Mouse (Mus musculus) lung, postnatal 10 days (tissue): Measurements from ENCODE around the gene Rai1.

Source experiments
- DNase-seq: peaks from one replicate; pipeline ENCODE4 v3.0.0; 2021

Rai1 gene

DNA sequence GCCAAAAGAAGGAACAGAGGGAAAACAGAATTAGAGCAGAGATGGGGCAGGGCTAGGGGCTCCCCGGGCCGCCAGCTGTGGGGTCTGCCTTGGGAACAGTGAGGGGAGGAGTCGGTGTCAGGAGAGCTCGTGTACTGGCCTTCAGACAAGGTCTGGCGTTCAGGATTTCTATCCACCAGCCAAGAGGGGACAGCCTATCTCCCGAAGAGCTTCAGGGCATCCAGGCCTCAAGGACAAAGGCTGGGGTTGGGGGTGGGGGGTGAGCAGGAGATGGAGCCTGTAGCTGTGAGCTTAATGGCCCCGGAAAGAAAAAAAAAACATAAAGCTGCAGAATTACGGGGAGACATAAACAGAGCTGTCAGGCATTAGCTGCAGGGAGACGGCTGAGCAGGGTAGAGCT lies 64.0 kb downstream of the Rai1 start:
- no peak for DNase-seq

GRCm38 (mm10) chr11:60172074-60172473 lies 67.3 kb downstream of the Rai1 start:
- DNase-seq = no peak

DNA sequence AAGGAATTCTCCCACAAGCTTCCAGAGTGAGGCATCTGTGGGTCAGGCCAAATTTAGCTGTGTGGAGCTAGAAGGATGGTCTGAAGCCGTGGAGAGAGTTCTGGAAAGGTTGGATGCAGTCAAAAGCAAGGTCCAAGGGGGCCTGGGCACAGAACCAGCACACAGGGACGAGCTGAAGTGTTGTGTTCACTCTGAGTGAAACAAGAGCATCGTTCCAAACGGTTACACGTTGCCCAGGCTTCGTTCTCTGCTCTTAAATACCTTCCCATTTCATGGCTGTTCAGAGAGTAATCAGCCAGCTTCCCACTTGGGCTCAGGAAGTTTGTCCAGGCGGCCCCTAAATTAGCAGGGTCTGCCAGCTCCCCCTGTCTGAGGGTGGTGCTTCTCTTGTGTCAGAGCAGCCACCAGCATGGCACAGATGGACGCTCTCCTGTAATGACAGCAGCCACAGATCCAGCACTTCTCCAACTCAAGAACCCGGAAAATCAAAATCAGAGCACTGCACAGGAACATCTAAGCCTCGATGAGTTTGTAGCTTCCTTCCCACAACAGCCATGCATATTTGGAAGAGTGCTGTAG lies 68.9 kb downstream of the Rai1 start:
- no peak for DNase-seq

DNA sequence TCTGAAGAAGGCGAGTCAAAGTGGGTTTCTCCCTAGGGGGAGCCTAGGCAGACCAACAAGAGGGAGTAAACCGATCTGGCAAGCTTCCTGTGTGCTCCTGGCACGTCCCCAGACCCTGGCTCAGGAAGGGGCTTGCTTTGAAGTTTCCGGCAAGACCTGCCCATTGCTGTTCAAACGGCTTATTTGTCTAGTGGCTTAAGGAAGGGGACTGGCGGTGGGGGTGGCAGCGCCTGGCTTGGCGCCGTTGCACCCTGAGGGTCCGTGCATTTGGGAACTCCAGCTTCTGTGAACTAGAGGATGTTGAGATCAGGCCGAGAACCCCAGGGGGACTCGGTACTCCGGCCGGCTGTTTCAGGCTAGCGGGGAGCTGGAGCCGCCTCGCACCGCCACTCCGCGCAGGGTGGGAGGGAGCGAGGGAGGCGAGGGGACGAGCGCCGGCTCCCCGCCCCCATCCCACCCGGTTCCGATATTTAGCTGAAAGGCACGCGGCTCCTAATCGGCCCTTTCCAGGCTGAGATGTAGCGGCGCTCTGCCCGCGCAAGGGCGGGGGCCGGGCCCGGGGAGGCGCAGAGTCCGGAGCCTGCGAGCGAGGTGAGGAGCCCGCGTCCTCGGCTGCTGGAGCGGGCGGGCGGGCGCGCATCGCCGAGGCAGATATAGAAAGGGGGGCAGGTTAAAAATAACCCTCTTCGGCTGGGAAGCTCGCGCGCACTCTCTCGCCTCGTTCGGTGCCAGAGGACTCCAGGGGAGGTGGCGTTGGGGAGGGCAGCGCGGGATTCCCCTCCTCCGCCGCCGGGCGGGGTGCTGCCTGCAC lies 70.8 kb downstream of the Rai1 start:
- peak; percentile 82 for DNase-seq

GRCm38 (mm10) chr11:60176182-60176974 lies 71.6 kb downstream of the Rai1 start:
- DNase-seq = peak; percentile 79

GRCm38 (mm10) chr11:60176975-60177657 lies 72.3 kb downstream of the Rai1 start:
- peak; percentile 56 for DNase-seq

DNA sequence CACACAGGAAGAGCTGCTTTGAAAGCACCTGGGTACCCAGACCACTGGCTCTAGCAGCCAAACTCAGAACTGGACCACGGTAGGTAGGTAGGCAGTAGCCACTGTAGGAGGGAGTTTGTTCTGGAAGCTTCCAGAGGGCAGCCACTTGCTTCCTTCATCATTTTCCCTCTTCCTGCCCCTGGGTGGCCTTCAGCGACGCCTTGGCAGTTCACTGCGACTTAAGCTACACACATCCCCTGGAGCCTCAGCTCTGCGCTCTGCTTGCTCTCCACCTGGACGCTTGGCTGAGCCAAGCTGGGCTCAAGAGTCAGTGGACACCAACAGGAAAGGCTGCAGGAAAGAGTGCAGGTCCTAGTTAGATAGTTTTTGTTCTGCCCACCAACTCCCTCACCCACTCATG lies 73.2 kb downstream of the Rai1 start:
- no peak for DNase-seq

DNA sequence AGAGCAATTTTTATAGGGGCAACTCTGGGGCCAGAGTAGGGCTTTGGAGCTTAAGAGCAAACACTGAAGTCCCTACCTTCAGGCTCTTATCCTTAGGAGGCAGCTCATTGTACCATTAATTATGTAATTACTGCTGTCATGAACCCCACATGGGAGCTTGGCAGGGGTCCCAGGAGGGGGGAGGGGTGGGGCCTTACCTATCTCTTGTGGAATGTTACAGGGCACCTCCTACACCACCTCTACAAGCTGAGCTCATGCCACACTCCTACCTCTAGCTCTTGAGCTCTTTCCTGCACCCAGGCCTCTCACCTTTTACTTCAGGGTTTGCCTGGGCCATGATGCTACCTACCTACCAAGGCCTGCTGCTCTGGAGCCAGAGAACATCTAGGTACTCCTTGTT lies 73.7 kb downstream of the Rai1 start:
- peak; percentile 66 for DNase-seq

DNA sequence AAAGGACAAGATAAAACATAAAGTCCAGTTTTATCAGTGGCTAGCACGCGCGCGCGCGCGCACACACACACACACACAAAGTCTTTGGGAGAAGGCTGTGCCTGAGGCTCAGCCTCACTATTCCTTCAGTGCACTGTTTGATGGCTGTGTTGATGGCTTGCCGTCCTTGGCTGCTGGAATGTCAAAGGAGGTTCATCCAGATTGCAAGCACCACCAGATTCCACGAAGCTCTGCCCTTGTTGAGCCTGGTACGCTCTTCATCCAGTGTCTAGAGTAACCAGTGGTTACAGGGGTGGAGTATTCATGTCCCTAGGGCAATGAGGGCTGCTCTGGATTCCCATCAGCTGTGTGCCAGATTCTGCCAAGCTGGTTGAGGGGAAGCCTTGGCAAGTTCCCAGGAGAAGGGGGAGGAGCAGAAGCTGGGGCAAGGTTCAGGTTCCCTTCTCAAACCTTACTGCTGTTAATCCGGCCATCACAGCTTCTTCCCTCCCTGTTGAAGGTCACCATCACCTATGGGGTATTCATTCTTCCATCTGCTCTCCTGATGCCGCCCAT lies 77.4 kb downstream of the Rai1 start:
- no peak for DNase-seq

- DNase-seq = no peak
Measured at GRCm38 (mm10) chr11:60182741-60183140, 77.9 kb downstream of the Rai1 start.

DNA sequence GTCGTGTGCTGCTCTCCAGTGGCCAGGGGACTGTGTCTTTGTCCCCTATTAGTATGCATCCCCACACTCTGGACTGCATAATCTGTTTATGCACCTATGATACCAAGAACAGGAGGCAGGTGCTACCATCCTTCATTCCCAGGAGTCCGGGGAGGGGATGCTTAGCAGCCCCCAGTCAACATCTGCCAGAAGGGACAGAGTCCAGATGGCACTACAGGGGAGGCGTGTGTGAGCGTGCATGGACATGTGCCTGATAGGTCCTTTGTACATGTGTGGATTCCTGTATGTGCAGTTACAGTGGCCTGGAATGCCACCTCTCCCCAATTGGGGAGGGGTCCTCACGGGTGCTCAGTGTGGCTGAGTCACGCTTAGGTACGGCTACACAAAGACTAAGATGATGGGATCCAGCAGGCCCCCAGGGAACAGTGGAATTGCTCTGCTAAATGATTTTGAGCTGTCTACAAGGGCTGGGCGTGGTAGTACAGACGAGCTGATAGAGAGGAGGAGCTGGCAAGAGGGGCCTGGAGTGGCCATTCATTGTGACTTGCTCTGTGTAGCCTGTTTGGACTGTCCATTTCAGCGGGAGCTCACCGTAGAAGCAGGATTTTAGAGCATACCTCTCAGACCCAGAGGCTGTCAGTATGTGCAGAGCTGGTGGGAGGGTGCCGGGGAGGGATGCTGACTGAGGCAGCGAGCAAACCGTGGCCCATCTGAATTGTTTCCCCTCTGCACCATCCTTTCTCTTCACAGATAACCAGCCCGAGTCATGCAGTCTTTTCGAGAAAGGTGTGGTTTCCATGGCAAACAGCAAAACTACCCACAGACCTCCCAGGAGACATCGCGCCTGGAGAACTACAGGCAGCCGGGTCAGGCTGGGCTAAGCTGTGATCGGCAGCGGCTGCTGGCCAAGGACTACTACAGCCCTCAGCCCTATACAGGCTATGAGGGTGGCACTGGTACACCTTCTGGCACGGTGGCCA lies 79.8 kb downstream of the Rai1 start:
- no peak for DNase-seq

GRCm38 (mm10) chr11:60185396-60186231 lies 80.8 kb downstream of the Rai1 start:
- peak; percentile 47 for DNase-seq

GRCm38 (mm10) chr11:60187070-60187469 lies 82.3 kb downstream of the Rai1 start:
- no peak for DNase-seq

DNA sequence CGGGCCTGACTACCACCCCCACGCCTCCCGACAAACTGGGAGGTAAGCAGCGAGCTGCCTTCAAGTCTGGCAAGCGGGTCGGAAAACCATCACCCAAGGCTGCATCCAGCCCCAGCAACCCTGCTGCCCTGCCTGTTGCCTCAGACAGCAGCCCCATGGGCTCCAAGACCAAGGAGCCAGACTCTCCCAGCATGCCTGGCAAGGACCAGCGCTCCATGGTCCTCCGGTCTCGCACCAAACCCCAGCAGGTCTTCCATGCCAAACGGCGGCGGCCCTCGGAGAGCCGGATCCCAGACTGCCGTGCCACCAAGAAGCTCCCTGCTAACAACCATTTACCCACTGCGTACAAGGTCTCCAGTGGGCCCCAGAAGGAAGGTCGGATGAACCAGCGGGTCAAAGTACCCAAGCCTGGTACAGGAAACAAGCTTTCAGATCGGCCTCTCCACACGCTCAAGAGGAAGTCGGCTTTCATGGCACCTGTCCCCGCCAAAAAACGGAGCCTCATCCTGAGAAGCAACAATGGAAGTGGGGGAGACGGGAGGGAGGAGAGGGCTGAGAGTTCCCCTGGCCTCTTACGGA lies 83.6 kb downstream of the Rai1 start:
- DNase-seq = no peak

DNA sequence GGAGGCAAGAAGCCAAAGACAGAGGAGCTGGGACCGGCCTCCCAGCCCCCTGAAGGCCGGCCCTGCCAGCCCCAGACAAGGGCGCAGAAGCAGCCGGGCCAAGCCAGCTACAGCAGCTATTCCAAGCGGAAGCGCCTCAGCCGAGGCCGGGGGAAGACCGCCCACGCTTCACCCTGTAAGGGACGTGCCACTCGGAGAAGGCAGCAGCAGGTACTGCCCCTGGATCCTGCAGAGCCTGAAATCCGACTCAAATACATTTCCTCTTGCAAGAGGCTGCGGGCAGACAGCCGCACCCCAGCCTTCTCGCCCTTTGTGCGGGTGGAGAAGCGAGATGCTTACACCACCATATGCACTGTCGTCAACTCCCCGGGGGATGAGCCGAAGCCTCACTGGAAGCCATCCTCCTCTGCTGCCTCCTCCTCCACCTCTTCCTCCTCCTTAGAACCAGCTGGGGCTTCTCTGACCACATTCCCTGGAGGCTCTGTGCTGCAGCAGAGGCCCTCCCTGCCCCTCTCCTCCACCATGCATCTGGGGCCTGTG lies 84.8 kb downstream of the Rai1 start:
- peak; percentile 49 for DNase-seq

GRCm38 (mm10) chr11:60190055-60190641 lies 85.3 kb downstream of the Rai1 start:
- DNase-seq = peak; percentile 41

- DNase-seq = no peak
Measured at GRCm38 (mm10) chr11:60192534-60192933, 87.7 kb downstream of the Rai1 start.

GRCm38 (mm10) chr11:60193556-60193955 lies 88.7 kb downstream of the Rai1 start:
- DNase-seq = no peak

GRCm38 (mm10) chr11:60195108-60195507 lies 90.3 kb downstream of the Rai1 start:
- DNase-seq = peak; percentile 50

DNA sequence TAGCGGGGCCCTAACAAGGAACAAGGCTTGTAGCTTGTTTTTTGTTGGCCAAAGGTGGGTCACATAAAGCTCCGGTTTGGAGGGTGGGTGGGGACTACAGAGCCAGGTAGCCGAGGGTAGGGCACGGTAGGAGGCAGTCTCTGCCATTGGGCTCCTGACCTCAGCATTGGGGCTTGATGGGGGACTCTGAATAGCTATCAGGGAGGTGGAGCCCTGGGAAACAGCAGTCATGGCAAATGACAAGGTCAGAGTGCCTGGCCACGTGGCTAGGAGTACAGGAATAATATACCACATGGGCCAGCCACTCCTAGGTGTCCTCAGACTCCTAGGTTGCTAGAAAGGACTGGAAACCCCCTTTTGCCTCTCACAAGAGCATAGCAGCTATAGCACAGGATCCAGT lies 91.5 kb downstream of the Rai1 start:
- DNase-seq = no peak
